ENCODE assay signal across 12 mouse cellular contexts in genomic region chr15:94649071-94649765, GRCm38 (mm10). TPM values are rescaled to one million over a fixed set of nuclear protein-coding genes. Genes with fewer than 3 reads are reported as not detected.
DNase-seq lines count a peak whose midpoint lies in the region; ATAC-seq lines count a peak whose summit lies in the region.
"Had no signal": no experiment of that assay in that cellular context is flagged by ENCODE, and none has a peak within 500 bp of the region (broad histone marks: within the 10 kb centered on the region; RNA-seq: fewer than 3 reads in every experiment).

No protein-coding gene starts in this region.

- peak overlapping the region; percentile 74 for H3K27ac ChIP-seq in hindbrain, embryonic 10.5 days
- H3K27ac ChIP-seq in hindbrain, embryonic 11.5 days (ENCODE audit: low read depth, low read length), result no peak overlapping the region
- H3K27ac ChIP-seq: embryonic facial prominence, embryonic 15.5 days; limb, embryonic 12.5 days had no signal

- H3K36me3 ChIP-seq in hindbrain, embryonic 10.5 days, result no peaks in the 10 kb centered on the region
- H3K36me3 ChIP-seq in hindbrain, embryonic 11.5 days (ENCODE audit: control insufficient read depth, insufficient read depth, low read length), result no peaks in the 10 kb centered on the region
- H3K36me3 ChIP-seq: embryonic facial prominence, embryonic 15.5 days; limb, embryonic 12.5 days had no signal

- H3K27me3 ChIP-seq in hindbrain, embryonic 10.5 days (ENCODE audit: insufficient read depth, poor library complexity, severe bottlenecking), result no peaks in the 10 kb centered on the region; the same call in 1 of the 2 replicates
- no peaks in the 10 kb centered on the region for H3K27me3 ChIP-seq in hindbrain, embryonic 11.5 days (ENCODE audit: control insufficient read depth, insufficient read depth, low read length)
- H3K27me3 ChIP-seq: embryonic facial prominence, embryonic 15.5 days; limb, embryonic 12.5 days had no signal

- no peak for DNase-seq in hindbrain, embryonic 10.5 days (ENCODE audit: low spot score)
- DNase-seq in hindbrain, embryonic 11.5 days (ENCODE audit: low spot score), result no peak
- DNase-seq in R1 (ENCODE audit: low read depth, low spot score), result peak; percentile 88
- DNase-seq in cerebellum, postnatal 36 days, result peak; percentile 58 to 62
- DNase-seq in kidney, postnatal 25 days, result peak; percentile 20 to 61
- DNase-seq in frontal cortex, postnatal 36 days (ENCODE audit: low spot score in 2 of 2), result no peak
- DNase-seq in thymus, postnatal 14 days, result no peak

- no peaks in the 10 kb centered on the region for H3K9me3 ChIP-seq in hindbrain, embryonic 10.5 days
- H3K9me3 ChIP-seq in hindbrain, embryonic 11.5 days (ENCODE audit: control insufficient read depth, low read length), result no peaks in the 10 kb centered on the region
- H3K9me3 ChIP-seq: embryonic facial prominence, embryonic 15.5 days; limb, embryonic 12.5 days had no signal

- ATAC-seq in hindbrain, embryonic 11.5 days (ENCODE audit: low FRiP score), result no peak
- ATAC-seq in erythroblast, adult 5-6 weeks (replicated peaks; ENCODE audit: low FRiP score, poor library complexity, severe bottlenecking), result no peak

- no peak overlapping the region for H3K4me3 ChIP-seq in hindbrain, embryonic 10.5 days
- H3K4me3 ChIP-seq in hindbrain, embryonic 11.5 days (ENCODE audit: low read depth, low read length), result no peak overlapping the region
- H3K4me3 ChIP-seq: embryonic facial prominence, embryonic 15.5 days; limb, embryonic 12.5 days had no signal

- WGBS in hindbrain, embryonic 10.5 days, result 53% methylated on average over 17 of the region's 17 CpGs
- 55% methylated on average over 17 of the region's 17 CpGs for WGBS in hindbrain, embryonic 11.5 days

- H3K9ac ChIP-seq in hindbrain, embryonic 11.5 days (ENCODE audit: low read depth, low read length), result no peak overlapping the region
- H3K9ac ChIP-seq: embryonic facial prominence, embryonic 15.5 days; limb, embryonic 12.5 days had no signal

- H3K4me1 ChIP-seq in hindbrain, embryonic 10.5 days (replicated peaks), result peaks cover 46% of the 10 kb centered on the region
- no peaks in the 10 kb centered on the region for H3K4me1 ChIP-seq in hindbrain, embryonic 11.5 days (replicated peaks; ENCODE audit: control insufficient read depth, insufficient read depth, low read length)

- H3K4me2 ChIP-seq in hindbrain, embryonic 11.5 days (replicated peaks; ENCODE audit: low read depth, low read length), result no peak overlapping the region
- H3K4me2 ChIP-seq: embryonic facial prominence, embryonic 15.5 days; limb, embryonic 12.5 days had no signal

RNA-seq across cellular contexts. Expression of gene Tmem117, which starts 20.2 kb away (rescaled TPM):
- 1.0 and 1.2 TPM in 2 replicates for polyA plus RNA-seq in hindbrain, embryonic 10.5 days (2016; fragmentation: Nextera tagmentation; extraction: Ambion mirVana)
- 2.0 and 3.3 TPM in 2 replicates for polyA plus RNA-seq in hindbrain, embryonic 11.5 days (2014; fragmentation: Nextera tagmentation; extraction: Ambion mirVana)
- not detected in 2 replicates for total RNA-seq in erythroblast, adult 5-6 weeks (2015; ENCODE audit: low replicate concordance)
- not detected in 2 replicates for total RNA-seq in erythroblast, adult 5-6 weeks (2017; ENCODE audit: low replicate concordance)
- total RNA-seq: hematopoietic stem cell, adult 5-6 weeks had no signal
- polyA plus RNA-seq: spleen, adult 2 months had no signal

RNA-seq across cellular contexts. Expression of gene Twf1, which starts 59.5 kb away (rescaled TPM):
- 78.3 and 84.9 TPM in 2 replicates for polyA plus RNA-seq in hindbrain, embryonic 10.5 days (2016; fragmentation: Nextera tagmentation; extraction: Ambion mirVana)
- polyA plus RNA-seq in hindbrain, embryonic 11.5 days (2014; fragmentation: Nextera tagmentation; extraction: Ambion mirVana), result 113 and 115 TPM in 2 replicates
- total RNA-seq in erythroblast, adult 5-6 weeks (2015; ENCODE audit: low replicate concordance), result 11.5 and 19.4 TPM in 2 replicates
- total RNA-seq in erythroblast, adult 5-6 weeks (2017; ENCODE audit: low replicate concordance), result 9.2 and 9.9 TPM in 2 replicates

Comparison
In these comparisons a context has a peak if more than half of its experiments do, and no peak if none do; other contexts are left out.
1. DNase-seq: peak in R1 (single experiment), cerebellum, postnatal 36 days (2 of 2) and kidney, postnatal 25 days (2 of 2); none in hindbrain, embryonic 10.5 days (single experiment), hindbrain, embryonic 11.5 days (single experiment), frontal cortex, postnatal 36 days (0 of 2) and thymus, postnatal 14 days (single experiment).